Mouse (Mus musculus) layer of hippocampus, postnatal 14 days (tissue): ENCODE results near the gene Gm21958. TPM values are rescaled to one million over a fixed set of nuclear protein-coding genes. Genes with fewer than 3 reads are reported as not detected.

Experiments used
- total RNA-seq, 2 experiments: library from RNA; stranded (reverse); gene quantifications; 2 replicates each; pipeline ENCODE4 v1.2.3; 2021

Gene Gm21958
- total RNA-seq, 2 experiments from 2014 or later, result not detected

Other genes with a start within 250 kb of the Gm21958 start
- 10 to 100 TPM; 48.8 to 50.7 TPM for gene Supt20, start 21.5 kb downstream of the Gm21958 start, total RNA-seq
- 10 to 100 TPM; 24.7 to 28.0 TPM for gene Exosc8, start 21.0 kb upstream of the Gm21958 start, total RNA-seq
- gene Alg5, start 21.2 kb upstream of the Gm21958 start, total RNA-seq, result 10 to 100 TPM; 23.1 to 23.4 TPM
- 1 to 10 TPM; 5.4 to 5.7 TPM for gene Smad9, start 41.2 kb upstream of the Gm21958 start, total RNA-seq
- 10 to 100 TPM; 56.9 to 59.2 TPM for gene Rfxap, start 93.4 kb upstream of the Gm21958 start, total RNA-seq
- gene Sertm1, start 201.5 kb upstream of the Gm21958 start, total RNA-seq, result 10 to 100 TPM; 68.4 to 72.6 TPM